Comparison of ENCODE assay signal across 14 mouse cellular contexts in the genomic region with DNA sequence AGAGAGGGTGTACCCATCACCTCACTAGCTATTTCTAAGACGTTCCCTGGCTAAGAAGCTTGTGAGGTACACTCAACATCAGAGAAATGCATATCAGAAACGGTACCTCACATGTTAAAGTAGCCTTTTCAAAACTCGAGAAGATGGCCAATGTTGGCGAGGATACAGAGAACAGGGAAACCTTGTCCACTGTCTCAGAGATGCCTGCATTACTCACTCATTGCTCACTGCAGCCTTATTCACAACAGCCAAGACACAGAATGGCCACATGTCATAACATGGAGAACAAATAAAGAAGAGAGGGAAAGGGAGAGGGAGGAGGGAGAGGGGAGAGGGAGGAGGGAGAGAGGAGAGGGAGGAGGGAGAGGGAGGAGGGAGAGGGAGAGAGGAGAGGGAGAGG. TPM values are rescaled to one million over a fixed set of nuclear protein-coding genes. Genes with fewer than 3 reads are reported as not detected.
DNase-seq lines count a peak whose midpoint lies in the region; ATAC-seq and TF ChIP-seq lines count a peak whose summit lies in the region.
"Had no signal": no experiment of that assay in that cellular context is flagged by ENCODE, and none has a peak within 500 bp of the region (broad histone marks: within the 10 kb centered on the region; RNA-seq: fewer than 3 reads in every experiment).

No protein-coding gene starts in this region.

- no peak overlapping the region for H3K4me2 ChIP-seq in forebrain, embryonic 12.5 days
- H3K4me2 ChIP-seq in forebrain, embryonic 11.5 days (ENCODE audit: low read depth, low read length, severe bottlenecking), result no peak overlapping the region
- H3K4me2 ChIP-seq in stomach, embryonic 15.5 days, result no peak overlapping the region
- H3K4me2 ChIP-seq: heart, embryonic 15.5 days; liver, embryonic 15.5 days had no signal

- TF ChIP-seq CTCF in left cerebral cortex, adult 2 months (IDR thresholded peaks at IDR 0.05), result no peak

- intact Hi-C loops in left cerebral cortex, adult 2 months (cut with DNase I), result no loop called here
- intact Hi-C loops in left cerebral cortex, postnatal 25 days (cut with DNase I), result no loop called here

- ATAC-seq in forebrain, embryonic 12.5 days (ENCODE audit: low FRiP score), result no peak
- ATAC-seq in forebrain, embryonic 11.5 days (replicated peaks; ENCODE audit: low FRiP score), result no peak
- no peak for ATAC-seq in stomach, embryonic 15.5 days (ENCODE audit: insufficient read depth, low FRiP score, low read depth)

- peaks cover 48% of the 10 kb centered on the region for H3K4me1 ChIP-seq in forebrain, embryonic 12.5 days
- H3K4me1 ChIP-seq in forebrain, embryonic 11.5 days (replicated peaks; ENCODE audit: control insufficient read depth, insufficient read depth, low read length), result no peaks in the 10 kb centered on the region; the same call in 1 of the 2 replicates
- H3K4me1 ChIP-seq in stomach, embryonic 15.5 days, result peaks cover 20% of the 10 kb centered on the region
- H3K4me1 ChIP-seq: liver, embryonic 15.5 days had no signal

- no peak overlapping the region for H3K9ac ChIP-seq in forebrain, embryonic 12.5 days
- H3K9ac ChIP-seq in forebrain, embryonic 11.5 days (ENCODE audit: low read length), result no peak overlapping the region
- H3K9ac ChIP-seq in stomach, embryonic 15.5 days, result no peak overlapping the region
- H3K9ac ChIP-seq: heart, embryonic 15.5 days; liver, embryonic 15.5 days had no signal

- no peak overlapping the region for H3K4me3 ChIP-seq in forebrain, embryonic 12.5 days (replicated peaks)
- H3K4me3 ChIP-seq in forebrain, embryonic 11.5 days (ENCODE audit: low read depth, low read length), result no peak overlapping the region
- H3K4me3 ChIP-seq in left cerebral cortex, adult 2 months, result no peak overlapping the region
- H3K4me3 ChIP-seq in stomach, embryonic 15.5 days (replicated peaks), result no peak overlapping the region
- H3K4me3 ChIP-seq: heart, embryonic 15.5 days; limb, embryonic 10.5 days; liver, embryonic 15.5 days; megakaryocyte, embryonic 14.5 days had no signal

- no peaks in the 10 kb centered on the region for H3K27me3 ChIP-seq in forebrain, embryonic 12.5 days
- no peaks in the 10 kb centered on the region for H3K27me3 ChIP-seq in forebrain, embryonic 11.5 days (ENCODE audit: control insufficient read depth, insufficient read depth, low read length)
- H3K27me3 ChIP-seq in stomach, embryonic 15.5 days (replicated peaks), result no peaks in the 10 kb centered on the region
- H3K27me3 ChIP-seq: CH12.LX; heart, embryonic 15.5 days; liver, embryonic 15.5 days; megakaryocyte, embryonic 14.5 days had no signal

- H3K9me3 ChIP-seq in forebrain, embryonic 12.5 days, result no peaks in the 10 kb centered on the region
- no peaks in the 10 kb centered on the region for H3K9me3 ChIP-seq in forebrain, embryonic 11.5 days (ENCODE audit: control insufficient read depth, low read length)
- no peaks in the 10 kb centered on the region for H3K9me3 ChIP-seq in stomach, embryonic 15.5 days
- H3K9me3 ChIP-seq: heart, embryonic 15.5 days; limb, embryonic 10.5 days; liver, embryonic 15.5 days; megakaryocyte, embryonic 14.5 days had no signal

- H3K27ac ChIP-seq in forebrain, embryonic 12.5 days, result peak overlapping the region; percentile 66; the same call in 1 of the 2 replicates
- no peak overlapping the region for H3K27ac ChIP-seq in forebrain, embryonic 11.5 days (ENCODE audit: low read depth, low read length)
- 0 out of 2 replicates have a peak overlapping the region, but pooled peaks have one; percentile 48 for H3K27ac ChIP-seq in left cerebral cortex, adult 2 months
- peak overlapping the region; percentile 65 for H3K27ac ChIP-seq in stomach, embryonic 15.5 days
- H3K27ac ChIP-seq: heart, embryonic 15.5 days; limb, embryonic 10.5 days; liver, embryonic 15.5 days had no signal

- H3K36me3 ChIP-seq in forebrain, embryonic 12.5 days (replicated peaks), result no peaks in the 10 kb centered on the region
- no peaks in the 10 kb centered on the region for H3K36me3 ChIP-seq in forebrain, embryonic 11.5 days (ENCODE audit: control insufficient read depth, insufficient read depth, low read length)
- no peaks in the 10 kb centered on the region for H3K36me3 ChIP-seq in stomach, embryonic 15.5 days
- H3K36me3 ChIP-seq: heart, embryonic 15.5 days; limb, embryonic 10.5 days; liver, embryonic 15.5 days had no signal

- DNase-seq in forebrain, embryonic 11.5 days (ENCODE audit: low spot score), result no peak
- DNase-seq in left cerebral cortex, adult 2 months (ENCODE audit: extremely low spot score in 1 of 2, low spot score in 2 of 2), result no peak
- no peak for DNase-seq in left cerebral cortex, postnatal 25 days (ENCODE audit: low spot score in 2 of 2)
- DNase-seq in brain, adult 2 months (ENCODE audit: low read depth, low spot score), result peak; percentile 29
- no peak for DNase-seq in embryo, embryonic 9.5 days (ENCODE audit: extremely low spot score)
- no peak for DNase-seq in urinary bladder, postnatal 14 days (ENCODE audit: low spot score)
- DNase-seq: cerebellum, adult 9-11 months had no signal

- 31% methylated on average over 4 of the region's 4 CpGs for WGBS in forebrain, embryonic 12.5 days
- WGBS in forebrain, embryonic 11.5 days, result 41% methylated on average over 4 of the region's 4 CpGs
- WGBS in stomach, embryonic 15.5 days, result 48% methylated on average over 4 of the region's 4 CpGs

RNA-seq across cellular contexts. Expression of gene Mllt3, which starts 47.9 kb away (rescaled TPM):
- 81.7 and 82.1 TPM in 2 replicates for polyA plus RNA-seq in forebrain, embryonic 12.5 days (2016; fragmentation: Nextera tagmentation; extraction: Ambion mirVana)
- 65.7 and 70.8 TPM in 2 replicates for polyA plus RNA-seq in forebrain, embryonic 11.5 days (2014; fragmentation: Nextera tagmentation; extraction: Ambion mirVana)
- total RNA-seq in left cerebral cortex, adult 2 months (2021), result 10 to 100 TPM; 37.1 to 41.7 TPM
- 10 to 100 TPM; 36.9 to 39.1 TPM for total RNA-seq in left cerebral cortex, postnatal 25 days (2021)
- 38.7 and 39.2 TPM in 2 replicates for polyA plus RNA-seq in stomach, embryonic 15.5 days (2015; fragmentation: Nextera tagmentation; extraction: Ambion mirVana)
